ENCODE assay signal across 9 mouse cellular contexts in genomic region chr1:36501261-36501660, GRCm38 (mm10). TPM values are rescaled to one million over a fixed set of nuclear protein-coding genes. Genes with fewer than 3 reads are reported as not detected.
DNase-seq lines count a peak whose midpoint lies in the region; ATAC-seq and TF ChIP-seq lines count a peak whose summit lies in the region.
"Had no signal": no experiment of that assay in that cellular context is flagged by ENCODE, and none has a peak within 500 bp of the region (broad histone marks: within the 10 kb centered on the region; RNA-seq: fewer than 3 reads in every experiment).

No protein-coding gene starts in this region.

- no peak overlapping the region for H3K27ac ChIP-seq in cerebellum, adult 2 months (ENCODE audit: insufficient read depth, low read length)
- H3K27ac ChIP-seq in intestine, embryonic 16.5 days (ENCODE audit: low read length): no peak overlapping the region
- no peak overlapping the region for H3K27ac ChIP-seq in limb, embryonic 13.5 days
- no peak overlapping the region for H3K27ac ChIP-seq in testis, adult 2 months (ENCODE audit: control insufficient read depth, insufficient read depth, low read depth, low read length)
- H3K27ac ChIP-seq: embryonic facial prominence, embryonic 12.5 days had no signal

- WGBS in cerebellum, adult 2 months: 1% methylated on average over 3 of the region's 3 CpGs
- WGBS in intestine, embryonic 16.5 days: 4% methylated on average over 3 of the region's 3 CpGs
- WGBS in limb, embryonic 13.5 days: 6% methylated on average over 3 of the region's 3 CpGs

- no peak overlapping the region for H3K4me2 ChIP-seq in intestine, embryonic 16.5 days (ENCODE audit: low read depth, low read length)
- no peak overlapping the region for H3K4me2 ChIP-seq in limb, embryonic 13.5 days (replicated peaks)
- H3K4me2 ChIP-seq: embryonic facial prominence, embryonic 12.5 days had no signal

- no peaks in the 10 kb centered on the region for H3K27me3 ChIP-seq in cerebellum, adult 2 months (ENCODE audit: control insufficient read depth, insufficient read depth, low read length)
- no peaks in the 10 kb centered on the region for H3K27me3 ChIP-seq in intestine, embryonic 16.5 days (replicated peaks; ENCODE audit: control insufficient read depth, insufficient read depth, low read length)
- H3K27me3 ChIP-seq in limb, embryonic 13.5 days: no peaks in the 10 kb centered on the region
- H3K27me3 ChIP-seq in testis, adult 2 months (ENCODE audit: control insufficient read depth, insufficient read depth, low read length): no peaks in the 10 kb centered on the region
- H3K27me3 ChIP-seq: embryonic facial prominence, embryonic 12.5 days had no signal

- peaks cover 17% of the 10 kb centered on the region for H3K36me3 ChIP-seq in intestine, embryonic 16.5 days (ENCODE audit: control insufficient read depth, insufficient read depth, low read length)
- peaks cover 72% of the 10 kb centered on the region for H3K36me3 ChIP-seq in limb, embryonic 13.5 days
- H3K36me3 ChIP-seq in testis, adult 2 months (ENCODE audit: control insufficient read depth, insufficient read depth, low read length): peaks cover 1% of the 10 kb centered on the region

- ATAC-seq in intestine, embryonic 16.5 days: peak; percentile 45
- ATAC-seq in limb, embryonic 13.5 days (ENCODE audit: low FRiP score, low read depth): 0 out of 2 replicates have a peak, but pooled peaks have one; percentile 21

- no peak for TF ChIP-seq POLR2A in cerebellum, adult 2 months (IDR thresholded peaks at IDR 0.05; ENCODE audit: borderline replicate concordance, insufficient read depth, low read length)
- TF ChIP-seq POLR2A in testis, adult 2 months (IDR thresholded peaks at IDR 0.05; ENCODE audit: control insufficient read depth, low read depth, low read length): no peak

- H3K9ac ChIP-seq in intestine, embryonic 16.5 days (ENCODE audit: low read depth, low read length): no peak overlapping the region
- no peak overlapping the region for H3K9ac ChIP-seq in limb, embryonic 13.5 days
- H3K9ac ChIP-seq: embryonic facial prominence, embryonic 12.5 days had no signal

- H3K4me1 ChIP-seq in cerebellum, adult 2 months (ENCODE audit: control insufficient read depth, insufficient read depth, low read length): peaks cover 5% of the 10 kb centered on the region
- no peaks in the 10 kb centered on the region for H3K4me1 ChIP-seq in intestine, embryonic 16.5 days (ENCODE audit: control insufficient read depth, insufficient read depth, low read length)
- no peaks in the 10 kb centered on the region for H3K4me1 ChIP-seq in limb, embryonic 13.5 days
- H3K4me1 ChIP-seq in testis, adult 2 months (ENCODE audit: control insufficient read depth, insufficient read depth, low read length): no peaks in the 10 kb centered on the region
- H3K4me1 ChIP-seq: embryonic facial prominence, embryonic 12.5 days had no signal

- no peaks in the 10 kb centered on the region for H3K9me3 ChIP-seq in intestine, embryonic 16.5 days (ENCODE audit: control insufficient read depth, low read length)
- no peaks in the 10 kb centered on the region for H3K9me3 ChIP-seq in limb, embryonic 13.5 days
- H3K9me3 ChIP-seq: embryonic facial prominence, embryonic 12.5 days had no signal

- peak; percentile 53 to 87 for DNase-seq in left cerebral cortex, adult 18-20 months (ENCODE audit: low spot score in 2 of 2)
- no peak for DNase-seq in left cerebral cortex, adult 11 months (ENCODE audit: low spot score)
- DNase-seq in cerebellum, adult 2 months: peak; percentile 78 to 88
- DNase-seq in frontal cortex, postnatal 25 days (ENCODE audit: low spot score in 2 of 2): peak; percentile 65 to 76
- peak; percentile 89 for DNase-seq in naive thymus-derived CD4-positive, alpha-beta T cell, adult 2 months (ENCODE audit: low read depth)

- H3K4me3 ChIP-seq in cerebellum, adult 2 months (replicated peaks; ENCODE audit: insufficient read depth, low read depth, low read length): no peak overlapping the region
- H3K4me3 ChIP-seq in intestine, embryonic 16.5 days (ENCODE audit: low read length): no peak overlapping the region
- H3K4me3 ChIP-seq in limb, embryonic 13.5 days: no peak overlapping the region
- H3K4me3 ChIP-seq in testis, adult 2 months (ENCODE audit: control insufficient read depth, low read depth, low read length): no peak overlapping the region
- H3K4me3 ChIP-seq: embryonic facial prominence, embryonic 12.5 days had no signal

- peak; percentile 93 for TF ChIP-seq CTCF in cerebellum, adult 2 months (IDR thresholded peaks at IDR 0.05; ENCODE audit: borderline replicate concordance, insufficient read depth, low read depth, low read length)
- peak; percentile 90; the same call in 1 of the 2 replicates for TF ChIP-seq CTCF in testis, adult 2 months (IDR thresholded peaks at IDR 0.05; ENCODE audit: control insufficient read depth, insufficient read depth, insufficient replicate concordance, low read depth, low read length)

RNA-seq across cellular contexts. Expression of gene Cnnm3, which starts 10.4 kb away (rescaled TPM):
- 10 to 100 TPM; 31.7 to 34.6 TPM for total RNA-seq in left cerebral cortex, adult 18-20 months (2021)
- 46.2 and 48.7 TPM in 2 replicates for polyA plus RNA-seq in cerebellum, adult 2 months (2012; rRNA removed)
- 2.1 and 2.3 TPM in 2 replicates for polyA plus RNA-seq in intestine, embryonic 16.5 days (2015; fragmentation: Nextera tagmentation; extraction: Ambion mirVana)
- 3.7 and 4.4 TPM in 2 replicates for polyA plus RNA-seq in limb, embryonic 13.5 days (2015; fragmentation: Nextera tagmentation; extraction: Ambion mirVana)
- 5.6 and 5.9 TPM in 2 replicates for polyA plus RNA-seq in testis, adult 2 months (2012; rRNA removed)

RNA-seq across cellular contexts. Expression of gene Cnnm4, which starts 29.8 kb away (rescaled TPM):
- total RNA-seq in left cerebral cortex, adult 18-20 months (2021): 10 to 100 TPM; 12.4 TPM
- 12.2 and 14.6 TPM in 2 replicates for polyA plus RNA-seq in cerebellum, adult 2 months (2012; rRNA removed)
- 39.2 and 40.2 TPM in 2 replicates for polyA plus RNA-seq in intestine, embryonic 16.5 days (2015; fragmentation: Nextera tagmentation; extraction: Ambion mirVana)
- 19.5 and 20.4 TPM in 2 replicates for polyA plus RNA-seq in limb, embryonic 13.5 days (2015; fragmentation: Nextera tagmentation; extraction: Ambion mirVana)
- polyA plus RNA-seq in testis, adult 2 months (2012; rRNA removed): 14.1 and 14.6 TPM in 2 replicates

RNA-seq across cellular contexts. Expression of gene Ankrd23, which starts 35.4 kb away (rescaled TPM):
- total RNA-seq in left cerebral cortex, adult 18-20 months (2021): 1 to 10 TPM; 5.4 to 5.9 TPM
- polyA plus RNA-seq in cerebellum, adult 2 months (2012; rRNA removed): 14.4 and 15.2 TPM in 2 replicates
- polyA plus RNA-seq in intestine, embryonic 16.5 days (2015; fragmentation: Nextera tagmentation; extraction: Ambion mirVana): 12.7 and 14.6 TPM in 2 replicates
- polyA plus RNA-seq in limb, embryonic 13.5 days (2015; fragmentation: Nextera tagmentation; extraction: Ambion mirVana): 20.1 and 20.8 TPM in 2 replicates
- 11.0 and 11.5 TPM in 2 replicates for polyA plus RNA-seq in testis, adult 2 months (2012; rRNA removed)

RNA-seq across cellular contexts. Expression of gene Gm42417, which starts 38.0 kb away (rescaled TPM):
- total RNA-seq in left cerebral cortex, adult 18-20 months (2021): under 1 TPM in 1 of 2 experiments, not detected in 1; 0.77 TPM
- 0.05 and 0.40 TPM in 2 replicates for polyA plus RNA-seq in cerebellum, adult 2 months (2012; rRNA removed)
- 0.37 TPM in 1 of 2 replicates, not detected in the other for polyA plus RNA-seq in intestine, embryonic 16.5 days (2015; fragmentation: Nextera tagmentation; extraction: Ambion mirVana)
- 0.33 and 0.92 TPM in 2 replicates for polyA plus RNA-seq in limb, embryonic 13.5 days (2015; fragmentation: Nextera tagmentation; extraction: Ambion mirVana)
- 0.05 and 0.08 TPM in 2 replicates for polyA plus RNA-seq in testis, adult 2 months (2012; rRNA removed)

RNA-seq across cellular contexts. Expression of gene Ankrd39, which starts 46.0 kb away (rescaled TPM):
- total RNA-seq in left cerebral cortex, adult 18-20 months (2021): 10 to 100 TPM; 11.5 to 11.9 TPM
- polyA plus RNA-seq in cerebellum, adult 2 months (2012; rRNA removed): 30.8 and 37.5 TPM in 2 replicates
- polyA plus RNA-seq in intestine, embryonic 16.5 days (2015; fragmentation: Nextera tagmentation; extraction: Ambion mirVana): 23.6 and 26.8 TPM in 2 replicates
- 27.7 and 28.0 TPM in 2 replicates for polyA plus RNA-seq in limb, embryonic 13.5 days (2015; fragmentation: Nextera tagmentation; extraction: Ambion mirVana)
- 13.7 and 17.0 TPM in 2 replicates for polyA plus RNA-seq in testis, adult 2 months (2012; rRNA removed)
